Mouse (Mus musculus) thymus, adult 2 months (tissue): Measurements from ENCODE around the gene March10. TPM values are rescaled to one million over a fixed set of nuclear protein-coding genes. Genes with fewer than 3 reads are reported as not detected.

Source experiments
- DNase-seq: peaks from one replicate; pipeline ENCODE4 v3.0.0; 2021
- H3K27ac ChIP-seq: fragments of 200-500 bp; 2 replicates; pipeline ENCODE4 v1.5.1; 2012; ENCODE audit warnings: low read length, control low read depth; ENCODE audit not compliant: control insufficient read depth, insufficient read depth
- H3K27me3 ChIP-seq: fragments of 200-500 bp; 2 replicates; pipeline ENCODE4 v1.6.1; 2012; ENCODE audit warnings: mild to moderate bottlenecking, low read length, moderate library complexity, mixed read lengths; ENCODE audit not compliant: control insufficient read depth, insufficient read depth
- H3K36me3 ChIP-seq: fragments of 200-500 bp; 2 replicates; pipeline ENCODE4 v1.6.1; 2012; ENCODE audit warnings: mild to moderate bottlenecking, low read length, moderate library complexity; ENCODE audit not compliant: control insufficient read depth, insufficient read depth
- H3K4me1 ChIP-seq: fragments of 200-500 bp; replicated peaks from 2 replicates; pipeline ENCODE4 v1.6.1; 2012; ENCODE audit warnings: low read length; ENCODE audit not compliant: control insufficient read depth, insufficient read depth
- H3K4me3 ChIP-seq: fragments of 200-500 bp; 2 replicates; pipeline ENCODE4 v1.5.1; 2012; ENCODE audit warnings: mild to moderate bottlenecking, low read length, control low read depth, moderate library complexity; ENCODE audit not compliant: control insufficient read depth, insufficient read depth
- CTCF ChIP-seq: fragments of 200-500 bp; IDR thresholded peaks from 2 replicates; pipeline ENCODE4 v1.5.1; 2012; ENCODE audit warnings: mild to moderate bottlenecking, control low read depth, low read length, moderate library complexity, borderline replicate concordance; ENCODE audit not compliant: control insufficient read depth, poor library complexity, insufficient read depth; ENCODE audit errors: extremely low read depth
- POLR2A ChIP-seq: fragments of 200-500 bp; IDR thresholded peaks from 2 replicates; pipeline ENCODE4 v1.6.1; 2012; ENCODE audit warnings: mild to moderate bottlenecking, low read length, control low read depth, moderate library complexity; ENCODE audit not compliant: control insufficient read depth, poor library complexity, insufficient read depth; ENCODE audit errors: extremely low read depth
- WGBS: fragments of 180-500 bp; shearing (Covaris S2); methylation state at CpG from one replicate; pipeline ENCODE4 v1.1.7; 2018; 5-methylcytosine and 5-hydroxymethylcytosine counted together
- polyA plus RNA-seq: library from polyadenylated mRNA; depleted of rRNA; stranded (reverse); fragments of >200 nt; gene quantifications from 2 replicates; pipeline ENCODE4 v1.2.3, GENCODE M21; 2012

Gene March10
- polyA plus RNA-seq, 1 experiment: 0.07 TPM

GRCm38 (mm10) chr11:105446221-105446620 is 10.3 kb downstream of the March10 start:
- Histone ChIP-seq H3K36me3 (no peaks in the 10 kb centered on the region), H3K27me3 (peaks cover 4% of the 10 kb centered on the region; the same call in 1 of the 2 replicates), H3K4me1 (peaks cover 8% of the 10 kb centered on the region), H3K4me3 (no peak overlapping the region), H3K27ac (no peak overlapping the region)
- TF ChIP-seq POLR2A: no peak
- no peak for DNase-seq
- WGBS: 86% methylated on average over 5 of the region's 5 CpGs

DNA sequence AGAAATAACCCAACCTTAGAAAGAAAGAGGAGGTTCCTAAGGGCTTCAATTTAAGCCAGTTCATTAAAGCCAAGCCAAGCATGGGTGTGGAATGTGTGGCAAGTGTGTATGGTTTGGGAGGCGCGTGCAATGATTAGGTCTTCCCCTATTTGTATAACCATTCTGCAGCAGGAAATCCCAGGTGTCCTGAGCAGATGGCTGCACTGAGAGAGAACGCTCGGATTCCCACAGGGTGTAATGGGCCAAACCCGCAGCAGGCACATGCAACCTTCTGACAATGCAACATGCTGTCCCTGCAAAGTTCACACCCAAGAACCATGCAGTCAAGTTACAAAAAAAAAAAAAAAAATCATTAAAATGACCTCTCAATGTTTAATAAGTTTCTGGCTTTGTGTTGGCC is 10.8 kb downstream of the March10 start:
- H3K4me3 ChIP-seq: no peak overlapping the region
- peaks cover 4% of the 10 kb centered on the region; the same call in 1 of the 2 replicates for H3K27me3 ChIP-seq
- H3K36me3 ChIP-seq: no peaks in the 10 kb centered on the region
- no peak overlapping the region for H3K27ac ChIP-seq
- DNase-seq: no peak
- peaks cover 8% of the 10 kb centered on the region for H3K4me1 ChIP-seq
- TF ChIP-seq POLR2A (no peak), CTCF (no peak)
- 16% methylated on average over 5 of the region's 5 CpGs for WGBS

GRCm38 (mm10) chr11:105444929-105445328 is 11.6 kb downstream of the March10 start:
- no peak overlapping the region for H3K4me3 ChIP-seq
- WGBS: 2% methylated on average over 6 of the region's 6 CpGs

DNA sequence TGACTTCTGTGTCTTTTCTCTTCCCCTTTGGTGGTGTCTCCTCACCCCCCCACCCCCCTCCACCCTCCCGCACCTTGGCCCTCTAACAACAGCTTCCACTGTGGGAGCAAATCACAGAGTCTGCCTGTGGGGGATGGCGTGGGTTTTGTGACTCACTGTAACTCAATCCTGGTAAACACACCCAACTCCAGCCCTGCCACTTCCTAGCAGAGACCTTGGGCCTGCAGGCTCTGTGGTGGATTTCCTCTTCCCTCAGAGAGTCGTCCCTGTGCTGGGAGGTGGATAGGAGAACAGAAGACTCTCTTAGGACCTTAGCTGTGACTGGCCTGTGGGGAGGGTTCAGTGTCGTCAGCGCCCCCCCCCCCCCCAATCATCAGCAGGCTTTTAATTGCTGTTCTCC is 13.0 kb downstream of the March10 start:
- WGBS: 62% methylated on average over 5 of the region's 5 CpGs
- H3K27ac ChIP-seq: no peak overlapping the region
- no peaks in the 10 kb centered on the region for H3K36me3 ChIP-seq

More at GRCm38 (mm10) chr11:105444929-105445328, 11.6 kb downstream of the March10 start:
- Histone ChIP-seq H3K27me3 (peaks cover 4% of the 10 kb centered on the region; the same call in 1 of the 2 replicates), H3K4me1 (peaks cover 8% of the 10 kb centered on the region), H3K36me3 (no peaks in the 10 kb centered on the region), H3K27ac (no peak overlapping the region)
- peak; percentile 66 for DNase-seq
- TF ChIP-seq POLR2A: no peak
- TF ChIP-seq CTCF: no peak

DNA sequence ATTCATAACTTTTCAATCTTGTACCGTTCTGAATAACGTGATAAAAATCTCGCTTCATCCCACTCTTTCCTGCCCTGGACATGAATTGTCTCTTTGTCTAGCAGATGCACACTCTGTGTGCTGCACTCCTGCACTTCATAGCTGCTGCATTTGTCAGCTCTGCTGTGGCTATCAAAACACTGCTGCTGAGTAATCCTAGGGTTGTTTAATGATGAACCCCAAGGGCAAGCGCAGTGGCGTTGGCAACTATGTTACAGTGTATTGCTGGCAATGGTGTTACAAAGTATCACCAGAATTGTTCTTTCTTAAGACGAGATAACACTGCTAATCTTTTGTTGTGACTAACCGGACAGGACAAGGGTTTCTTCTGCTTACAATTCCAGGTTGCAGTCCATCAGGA is 16.7 kb downstream of the March10 start:
- TF ChIP-seq POLR2A (no peak), CTCF (no peak)
- H3K27ac ChIP-seq: no peak overlapping the region
- no peaks in the 10 kb centered on the region for H3K27me3 ChIP-seq
- no peak overlapping the region for H3K4me3 ChIP-seq
- 90% methylated on average over 7 of the region's 7 CpGs for WGBS
- DNase-seq: no peak
- peaks cover 3% of the 10 kb centered on the region for H3K4me1 ChIP-seq
- no peaks in the 10 kb centered on the region for H3K36me3 ChIP-seq

More for the DNA sequence above, 13.0 kb downstream of the March10 start:
- no peak overlapping the region for H3K4me3 ChIP-seq
- no peak for DNase-seq
- TF ChIP-seq POLR2A (no peak), CTCF (no peak)
- peaks cover 4% of the 10 kb centered on the region; the same call in 1 of the 2 replicates for H3K27me3 ChIP-seq
- H3K4me1 ChIP-seq: peaks cover 8% of the 10 kb centered on the region

GRCm38 (mm10) chr11:105438907-105439306 is 17.6 kb downstream of the March10 start:
- Histone ChIP-seq H3K4me3 (no peak overlapping the region), H3K36me3 (no peaks in the 10 kb centered on the region), H3K27me3 (no peaks in the 10 kb centered on the region), H3K27ac (no peak overlapping the region), H3K4me1 (no peaks in the 10 kb centered on the region)
- WGBS: 57% methylated on average over 7 of the region's 7 CpGs
- TF ChIP-seq CTCF: no peak
- no peak for TF ChIP-seq POLR2A
- DNase-seq: no peak

DNA sequence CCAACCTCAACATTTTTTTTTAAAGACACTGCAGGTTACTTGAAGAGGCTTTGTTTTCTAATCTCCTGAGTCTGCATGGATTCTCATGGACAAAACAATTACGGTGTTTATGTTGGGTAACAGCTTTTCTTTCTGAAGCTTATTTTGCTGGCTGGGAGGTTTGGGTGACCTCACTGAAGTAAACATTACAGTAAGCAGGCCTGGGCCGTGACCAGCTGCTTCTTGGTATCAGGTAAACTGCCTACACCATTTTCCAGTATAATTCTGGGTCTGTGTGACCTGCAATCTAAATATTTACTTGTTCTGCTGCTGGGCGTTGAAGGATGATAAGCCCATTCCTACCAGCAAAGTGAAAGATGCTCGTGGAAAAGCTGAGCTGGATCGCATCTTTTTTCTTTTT is 30.1 kb downstream of the March10 start:
- Histone ChIP-seq H3K27me3 (no peaks in the 10 kb centered on the region; the same call in 1 of the 2 replicates), H3K36me3 (no peaks in the 10 kb centered on the region), H3K27ac (no peak overlapping the region), H3K4me3 (no peak overlapping the region), H3K4me1 (no peaks in the 10 kb centered on the region; the same call in 1 of the 2 replicates)
- no peak for DNase-seq
- WGBS: 91% methylated on average over 5 of the region's 5 CpGs
- TF ChIP-seq CTCF (no peak), POLR2A (no peak)
